16 mouse cellular contexts compared by ENCODE assay signal in the genomic region with DNA sequence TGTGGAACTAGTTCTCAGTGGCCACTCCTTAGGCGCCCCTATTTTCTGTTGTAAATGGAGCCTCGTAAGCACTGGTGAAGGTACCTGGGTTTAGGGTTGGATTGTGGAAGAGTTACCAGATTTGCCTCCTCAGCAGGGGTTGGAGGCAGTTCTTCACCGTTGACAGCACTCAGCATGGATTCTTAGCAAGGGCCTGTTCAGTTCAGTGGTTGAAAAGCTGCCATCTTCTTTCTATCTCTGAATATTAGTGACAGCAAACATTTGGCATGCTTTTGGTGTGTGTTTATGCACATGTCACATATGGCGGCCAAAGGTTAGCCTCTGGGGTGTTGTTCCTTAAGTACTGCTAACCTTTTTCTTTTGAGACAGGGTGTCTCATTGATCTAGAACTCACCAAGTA.
DNase-seq lines count a peak whose midpoint lies in the region.
"Had no signal": no experiment of that assay in that cellular context is flagged by ENCODE, and none has a peak within 500 bp of the region (broad histone marks: within the 10 kb centered on the region; RNA-seq: fewer than 3 reads in every experiment).

No protein-coding gene starts in this region.

- DNase-seq in cerebellum, adult 9-10 months, result peak; percentile 54
- DNase-seq in cerebellum, adult 11 months, result no peak
- DNase-seq in cerebellum, adult 9-11 months, result peak; percentile 39
- no peak for DNase-seq in cerebellum, postnatal 25 days
- peak; percentile 30 to 44 for DNase-seq in cerebellum, postnatal 10 days
- DNase-seq in cerebellum, adult 11-12 months, result no peak
- peak; percentile 40 for DNase-seq in brain, adult 2 months (ENCODE audit: low read depth, low spot score)
- no peak for DNase-seq in ovary, postnatal 14 days (ENCODE audit: low spot score)
- DNase-seq: adrenal gland, adult 2 months; adrenal gland, adult 8-10 months; adrenal gland, postnatal 10 days; adrenal gland, postnatal 14 days; adrenal gland, postnatal 25 days; adrenal gland, postnatal 36 days; B cell, adult 2 months; cerebellum, adult 8-10 months had no signal

Comparison
In these comparisons a context has a peak if more than half of its experiments do, and no peak if none do; other contexts are left out.
1. DNase-seq: peak in cerebellum, adult 9-10 months (single experiment), cerebellum, adult 9-11 months (single experiment), cerebellum, postnatal 10 days (2 of 2) and brain, adult 2 months (single experiment); none in cerebellum, adult 11 months (single experiment), cerebellum, postnatal 25 days (0 of 2), cerebellum, adult 11-12 months (single experiment) and ovary, postnatal 14 days (single experiment).